Mouse (Mus musculus) 3134 (cell line): ENCODE measurements around the gene Exoc5.
"Not testable (repeated sequence)": the region's sequence is repeated elsewhere in the genome, so short reads cannot be mapped to it uniquely, and the experiment has no call there.

ENCODE experiments used
- DNase-seq: peaks from one replicate; pipeline ENCODE4 v3.0.0-alpha.2; 2011; ENCODE audit warnings: low spot score; ENCODE audit not compliant: insufficient read length; ENCODE audit errors: extremely low read depth

The Exoc5 gene

DNA sequence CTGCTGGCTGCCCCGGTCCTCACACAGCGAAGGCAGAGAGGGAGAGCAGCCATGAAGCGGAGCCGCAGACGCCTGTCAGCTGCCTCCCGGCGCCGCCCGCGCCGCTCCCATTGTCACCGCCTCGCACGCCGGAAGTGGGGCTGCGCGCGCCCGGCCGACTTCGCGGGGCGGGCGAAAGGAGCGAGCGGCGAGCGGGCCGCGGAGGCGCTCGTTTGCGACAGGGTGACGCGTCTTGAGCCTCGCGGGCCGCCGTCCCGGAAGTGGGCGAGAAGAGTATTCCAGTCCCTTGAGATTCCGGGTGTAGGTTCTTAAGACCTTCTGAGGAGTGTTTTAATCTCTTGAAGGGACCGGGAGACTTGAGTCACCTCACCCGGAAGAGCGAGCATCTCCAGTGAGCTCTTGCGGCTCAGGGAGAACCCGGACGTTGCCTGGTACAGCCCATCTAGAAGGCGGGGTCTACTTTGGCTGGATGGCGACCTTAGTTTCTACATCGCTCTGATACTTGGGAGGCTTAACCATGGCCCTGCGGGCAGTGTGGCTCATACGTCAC is at the start of gene Exoc5:
Exoc5 (minus strand) TSS at position 380 of the 550 bp plus-strand sequence.
- DNase-seq: peak; percentile 98

GRCm38 (mm10) chr14:49091755-49092154 is 25.3 kb upstream of the Exoc5 start:
- not testable (repeated sequence) for DNase-seq

DNA sequence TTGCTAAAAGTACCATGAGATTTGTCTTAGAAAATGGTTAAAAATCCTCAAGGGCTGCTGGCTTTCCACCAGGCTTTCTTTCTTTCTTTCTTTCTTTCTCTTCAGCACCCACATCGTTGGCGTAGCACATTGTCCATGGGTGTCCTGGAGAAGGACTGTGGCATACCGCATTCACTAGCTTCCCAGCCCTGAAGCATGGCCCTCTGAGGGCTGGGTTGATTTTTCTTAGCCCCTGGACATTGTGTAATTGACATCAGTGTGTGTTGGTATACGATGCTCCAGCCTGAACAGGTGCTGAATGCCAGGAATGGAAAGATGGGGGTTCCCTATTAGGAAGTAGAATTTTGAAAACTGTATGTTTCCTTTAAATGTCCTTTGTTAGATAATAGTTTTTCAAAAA is 24.8 kb upstream of the Exoc5 start:
- no peak for DNase-seq

GRCm38 (mm10) chr14:49090102-49090501 is 23.6 kb upstream of the Exoc5 start:
- DNase-seq: no peak

GRCm38 (mm10) chr14:49089461-49090058 is 23.1 kb upstream of the Exoc5 start:
- no peak for DNase-seq

GRCm38 (mm10) chr14:49088155-49089048 is 21.9 kb upstream of the Exoc5 start:
- no peak for DNase-seq

GRCm38 (mm10) chr14:49086522-49086921 is 20.1 kb upstream of the Exoc5 start:
- no peak for DNase-seq

GRCm38 (mm10) chr14:49078820-49079219 is 12.4 kb upstream of the Exoc5 start:
- DNase-seq: no peak

- DNase-seq: no peak
Measured at GRCm38 (mm10) chr14:49074361-49074760, 7.9 kb upstream of the Exoc5 start.

DNA sequence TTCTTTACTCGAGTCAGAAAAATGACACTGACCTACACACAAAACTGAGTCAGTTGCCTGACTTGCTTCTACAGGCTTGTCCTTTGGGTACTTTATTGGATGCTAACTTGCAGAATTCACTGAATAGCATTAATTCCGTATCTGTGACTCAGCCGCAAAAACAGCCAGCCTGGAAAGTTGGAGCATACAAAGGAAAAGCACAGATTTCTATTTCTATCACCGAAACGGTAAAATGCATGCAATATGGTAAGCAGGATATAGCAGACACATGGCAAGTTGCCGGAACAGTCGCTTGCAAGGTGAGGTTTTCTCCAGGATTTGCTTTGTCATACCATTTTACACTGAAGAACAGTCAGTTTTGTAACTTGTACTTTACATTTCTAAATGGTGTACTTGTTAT is 7.4 kb upstream of the Exoc5 start:
- DNase-seq: no peak

- no peak for DNase-seq
Measured at GRCm38 (mm10) chr14:49072837-49073236, 6.4 kb upstream of the Exoc5 start.

DNA sequence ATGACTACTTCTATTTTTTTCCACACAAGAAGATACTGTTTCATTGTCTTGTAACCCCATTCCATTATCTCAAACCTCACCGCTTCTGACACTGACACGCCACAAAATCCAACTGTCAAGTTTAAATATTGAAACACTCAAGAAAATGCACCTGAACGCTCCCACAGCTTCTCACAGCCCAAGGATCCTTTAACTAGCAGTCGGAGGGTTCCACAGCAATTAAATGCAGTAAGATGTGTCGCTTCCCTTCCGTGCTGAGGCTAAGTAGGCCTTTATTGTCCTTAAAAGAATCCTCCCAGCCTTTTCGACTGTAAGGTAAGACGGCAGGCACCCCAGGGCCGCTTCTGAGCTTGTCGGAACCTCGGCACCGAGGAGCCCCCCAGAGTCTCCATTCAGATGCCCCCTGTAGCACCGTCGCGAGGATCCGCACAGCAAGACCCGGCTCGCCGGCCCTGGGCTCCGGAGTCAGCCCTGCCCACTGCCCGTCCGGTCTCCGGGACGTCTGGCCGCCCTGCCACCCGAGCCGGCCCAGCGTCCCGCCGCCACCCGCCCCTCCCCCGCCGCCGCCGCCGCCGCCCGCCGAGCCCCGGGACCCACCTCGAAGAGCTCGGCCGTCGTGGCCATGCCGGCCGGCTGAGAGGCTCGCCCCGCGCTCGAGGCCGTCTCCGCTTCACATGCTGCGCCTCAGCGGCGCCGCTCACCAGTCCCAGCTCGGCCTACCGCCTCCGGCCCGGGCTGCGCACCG is 752 bp downstream of the Exoc5 start, which contains the start of gene Ap5m1:
Ap5m1 (plus strand) TSS at position 569 of the 745 bp plus-strand sequence.
- no peak for DNase-seq

DNA sequence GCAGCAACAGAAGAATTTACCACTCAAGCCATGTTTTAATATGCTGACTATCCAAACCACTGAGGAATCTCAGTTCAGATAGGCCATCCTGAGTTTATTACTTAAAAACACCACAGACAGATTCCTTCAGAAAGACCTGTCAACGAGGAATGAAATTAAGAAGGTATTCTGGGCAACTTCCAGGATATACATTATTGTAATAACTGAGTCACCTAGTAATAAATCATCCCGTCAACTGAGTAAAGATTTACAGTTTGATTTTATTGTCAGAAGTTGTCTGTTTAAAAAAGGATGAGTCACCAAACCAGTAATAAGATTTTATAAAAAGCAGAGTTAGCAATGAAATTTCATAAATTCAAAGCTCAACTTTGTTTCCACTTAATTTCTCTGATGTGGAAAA is 2.6 kb downstream of the Exoc5 start:
- peak; percentile 18 for DNase-seq

GRCm38 (mm10) chr14:49049492-49049891 is 17.0 kb downstream of the Exoc5 start:
- no peak for DNase-seq

DNA sequence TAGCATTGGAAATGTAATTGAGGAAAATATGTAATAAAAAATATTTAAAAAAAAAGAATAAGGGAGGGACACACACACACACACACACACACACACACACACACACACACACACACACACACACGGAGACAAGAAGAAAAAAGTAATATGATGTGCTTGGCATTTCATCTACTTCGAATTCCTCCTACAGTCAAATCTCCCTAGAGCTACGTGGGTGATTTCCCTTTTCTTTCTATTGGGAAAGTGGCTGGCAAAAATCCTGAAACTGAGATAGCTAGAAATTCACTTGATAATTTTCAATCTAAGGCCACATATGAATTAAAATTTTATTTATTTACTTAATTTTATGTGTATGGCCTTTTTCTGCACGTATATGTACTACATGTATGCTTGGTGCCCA is 20.8 kb downstream of the Exoc5 start:
- no peak for DNase-seq

GRCm38 (mm10) chr14:49028991-49029390 is 37.5 kb downstream of the Exoc5 start:
- DNase-seq: no peak

- no peak for DNase-seq
Measured at GRCm38 (mm10) chr14:49027779-49028368, 38.6 kb downstream of the Exoc5 start.

GRCm38 (mm10) chr14:49027040-49027778 is 39.2 kb downstream of the Exoc5 start:
- no peak for DNase-seq

- no peak for DNase-seq
Measured at GRCm38 (mm10) chr14:49019765-49020164, 46.7 kb downstream of the Exoc5 start.
